Mouse (Mus musculus) neural tube, embryonic 11.5 days (tissue): Measurements from ENCODE around the gene Avil. TPM values are rescaled to one million over a fixed set of nuclear protein-coding genes. Genes with fewer than 3 reads are reported as not detected.

Source experiments
- ATAC-seq: fragments of 200-750 bp; cut with Nextera tagmentation; 2 replicates; pipeline ENCODE4 v1.8.0; 2017; ENCODE audit warnings: moderate number of reproducible peaks, mild to moderate bottlenecking, moderate TSS enrichment, moderate library complexity; ENCODE audit not compliant: insufficient read depth, low FRiP score, low TSS enrichment
- DNase-seq: peaks from one replicate; pipeline ENCODE4 v3.0.0-alpha.2; 2015; ENCODE audit warnings: low spot score
- H3K27ac ChIP-seq: fragments of 300-500 bp; sonication (generic); 2 replicates; pipeline ENCODE4 v1.5.1; 2014; ENCODE audit warnings: low read depth, mild to moderate bottlenecking, low read length
- H3K27me3 ChIP-seq: fragments of 300-500 bp; sonication (generic); 2 replicates; pipeline ENCODE4 v1.6.1; 2014; ENCODE audit warnings: mild to moderate bottlenecking, low read length, mixed read lengths; ENCODE audit not compliant: control insufficient read depth, insufficient read depth
- H3K36me3 ChIP-seq: fragments of 300-500 bp; sonication (generic); 2 replicates; pipeline ENCODE4 v1.6.1; 2014; ENCODE audit warnings: mild to moderate bottlenecking, low read length, moderate library complexity, mixed read lengths; ENCODE audit not compliant: control insufficient read depth, insufficient read depth
- H3K4me1 ChIP-seq: fragments of 300-500 bp; sonication (generic); 2 replicates; pipeline ENCODE4 v1.6.1; 2014; ENCODE audit warnings: low read length, mixed read lengths; ENCODE audit not compliant: control insufficient read depth, insufficient read depth
- H3K4me2 ChIP-seq: fragments of 300-500 bp; sonication (generic); 2 replicates; pipeline ENCODE4 v1.6.1; 2014; ENCODE audit warnings: low read depth, mild to moderate bottlenecking, moderate library complexity
- H3K4me3 ChIP-seq: fragments of 300-500 bp; sonication (generic); 2 replicates; pipeline ENCODE4 v1.5.1; 2014; ENCODE audit warnings: low read depth, low read length
- H3K9ac ChIP-seq: fragments of 300-500 bp; sonication (generic); 2 replicates; pipeline ENCODE4 v1.6.1; 2014; ENCODE audit warnings: mild to moderate bottlenecking, low read length
- H3K9me3 ChIP-seq: fragments of 300-500 bp; sonication (generic); 2 replicates; pipeline ENCODE4 v1.6.1; 2016; ENCODE audit warnings: low read length; ENCODE audit not compliant: control insufficient read depth
- WGBS: fragments of 180-500 bp; shearing (Covaris S2); extraction: QIAGEN DNeasy Blood & Tissue Kit; methylation state at CpG from one replicate; pipeline ENCODE4 v1.1.7; 2014; 5-methylcytosine and 5-hydroxymethylcytosine counted together
- polyA plus RNA-seq: library from polyadenylated mRNA; unstranded; fragments of >200 nt; fragmentation: Nextera tagmentation; extraction: Ambion mirVana; gene quantifications from 2 replicates; pipeline ENCODE4 v1.2.1, GENCODE M21; 2014

The Avil gene
- polyA plus RNA-seq, 1 experiment from 2014 or later: 0.82 TPM

GRCm38 (mm10) chr10:126985579-126985978, 14.9 kb upstream of the Avil start:
- ATAC-seq (no peak), DNase-seq (no peak)
- no peaks in the 10 kb centered on the region for H3K27me3 ChIP-seq
- H3K27ac ChIP-seq: no peak overlapping the region
- H3K9me3 ChIP-seq: no peaks in the 10 kb centered on the region
- H3K4me3 ChIP-seq: no peak overlapping the region
- H3K4me2 ChIP-seq: no peak overlapping the region
- H3K4me1 ChIP-seq: peaks cover 38% of the 10 kb centered on the region
- H3K9ac ChIP-seq: no peak overlapping the region
- H3K36me3 ChIP-seq: no peaks in the 10 kb centered on the region
- 95% methylated on average over 9 of the region's 9 CpGs for WGBS

GRCm38 (mm10) chr10:126986541-126986961, 14.0 kb upstream of the Avil start:
- ATAC-seq (no peak), DNase-seq (peak; percentile 44)
- H3K36me3 ChIP-seq: no peaks in the 10 kb centered on the region
- no peak overlapping the region for H3K27ac ChIP-seq
- H3K4me2 ChIP-seq: no peak overlapping the region
- H3K9me3 ChIP-seq: no peaks in the 10 kb centered on the region
- H3K9ac ChIP-seq: no peak overlapping the region
- H3K4me3 ChIP-seq: no peak overlapping the region
- peaks cover 31% of the 10 kb centered on the region for H3K4me1 ChIP-seq
- 59% methylated on average over 4 of the region's 4 CpGs for WGBS
- no peaks in the 10 kb centered on the region for H3K27me3 ChIP-seq

GRCm38 (mm10) chr10:126987183-126988118, 13.1 kb upstream of the Avil start:
- Histone ChIP-seq H3K27ac (no peak overlapping the region), H3K4me1 (peaks cover 23% of the 10 kb centered on the region), H3K4me3 (no peak overlapping the region), H3K36me3 (peaks cover 2% of the 10 kb centered on the region), H3K9me3 (no peaks in the 10 kb centered on the region), H3K27me3 (no peaks in the 10 kb centered on the region), H3K4me2 (no peak overlapping the region), H3K9ac (no peak overlapping the region)
- no peak for ATAC-seq
- no peak for DNase-seq
- 63% methylated on average over 8 of the region's 8 CpGs for WGBS

- 78% methylated on average over 5 of the region's 5 CpGs for WGBS
- Histone ChIP-seq H3K9ac (no peak overlapping the region), H3K4me2 (no peak overlapping the region), H3K27ac (no peak overlapping the region), H3K36me3 (peaks cover 7% of the 10 kb centered on the region), H3K4me1 (peaks cover 16% of the 10 kb centered on the region), H3K27me3 (no peaks in the 10 kb centered on the region), H3K9me3 (no peaks in the 10 kb centered on the region), H3K4me3 (no peak overlapping the region)
- DNase-seq: no peak
- no peak for ATAC-seq
Measured at GRCm38 (mm10) chr10:126988513-126989165, 11.9 kb upstream of the Avil start.

- Histone ChIP-seq H3K36me3 (peaks cover 15% of the 10 kb centered on the region), H3K4me3 (no peak overlapping the region), H3K4me2 (no peak overlapping the region), H3K9me3 (no peaks in the 10 kb centered on the region), H3K27ac (no peak overlapping the region), H3K27me3 (no peaks in the 10 kb centered on the region), H3K4me1 (peaks cover 6% of the 10 kb centered on the region; the same call in 1 of the 2 replicates), H3K9ac (no peak overlapping the region)
- DNase-seq: peak; percentile 89
- peak; percentile 71 for ATAC-seq
- WGBS: 68% methylated on average over 7 of the region's 7 CpGs
Measured at GRCm38 (mm10) chr10:126990313-126991056, 10.0 kb upstream of the Avil start.

GRCm38 (mm10) chr10:126991676-126992075, 8.8 kb upstream of the Avil start:
- H3K4me2 ChIP-seq: no peak overlapping the region
- no peak for DNase-seq
- H3K27me3 ChIP-seq: no peaks in the 10 kb centered on the region
- H3K4me1 ChIP-seq: peaks cover 6% of the 10 kb centered on the region; the same call in 1 of the 2 replicates
- no peak overlapping the region for H3K4me3 ChIP-seq
- peaks cover 15% of the 10 kb centered on the region for H3K36me3 ChIP-seq
- WGBS: 26% methylated on average over 3 of the region's 3 CpGs
- H3K9ac ChIP-seq: no peak overlapping the region
- no peak overlapping the region for H3K27ac ChIP-seq
- ATAC-seq: no peak
- no peaks in the 10 kb centered on the region for H3K9me3 ChIP-seq

- no peak overlapping the region for H3K9ac ChIP-seq
- 0 out of 2 replicates have a peak, but pooled peaks cover 2% of the 10 kb centered on the region for H3K4me1 ChIP-seq
- DNase-seq (no peak), ATAC-seq (no peak)
- 85% methylated on average over 3 of the region's 3 CpGs for WGBS
- no peak overlapping the region for H3K4me3 ChIP-seq
- no peak overlapping the region for H3K4me2 ChIP-seq
- no peaks in the 10 kb centered on the region for H3K9me3 ChIP-seq
- peaks cover 26% of the 10 kb centered on the region for H3K36me3 ChIP-seq
- no peaks in the 10 kb centered on the region for H3K27me3 ChIP-seq
- no peak overlapping the region for H3K27ac ChIP-seq
Measured at GRCm38 (mm10) chr10:126993621-126994020, 6.9 kb upstream of the Avil start.

GRCm38 (mm10) chr10:126997340-126998113, 3.0 kb upstream of the Avil start:
- DNase-seq (no peak), ATAC-seq (no peak)
- Histone ChIP-seq H3K4me2 (no peak overlapping the region), H3K4me1 (no peaks in the 10 kb centered on the region), H3K36me3 (peaks cover 25% of the 10 kb centered on the region), H3K9me3 (no peaks in the 10 kb centered on the region), H3K27me3 (no peaks in the 10 kb centered on the region), H3K4me3 (no peak overlapping the region), H3K27ac (no peak overlapping the region), H3K9ac (no peak overlapping the region)
- WGBS: 76% methylated on average over 13 of the region's 13 CpGs
